Mouse (Mus musculus) neutrophil, adult 83 days (primary cell): ENCODE data around the gene Emc6. TPM values are rescaled to one million over a fixed set of nuclear protein-coding genes. Genes with fewer than 3 reads are reported as not detected.

ENCODE experiments used
- total RNA-seq, 2 experiments: library from RNA; stranded (reverse); gene quantifications; one replicate each; pipeline ENCODE4 v1.2.4; 2023

Emc6 gene
- 10 to 100 TPM; 18.8 to 20.9 TPM for total RNA-seq

GRCm38 (mm10) chr11:73176608-73177508 lies at the start of gene Emc6, which contains the start of gene Tax1bp3:
TSS of gene Emc6 (minus strand) at chr11:73177037.
TSS of gene Tax1bp3 (plus strand) at chr11:73177083.

GRCm38 (mm10) chr11:73199230-73199712 lies 22.4 kb upstream of the Emc6 start, which contains the start of gene Shpk:
TSS of gene Shpk (plus strand) at chr11:73199460.

GRCm38 (mm10) chr11:73198603-73199229 lies 21.9 kb upstream of the Emc6 start, which contains the start of gene Ctns:
TSS of gene Ctns (minus strand) at chr11:73199042.

GRCm38 (mm10) chr11:73159957-73160810 lies 16.7 kb downstream of the Emc6 start, which contains the start of gene P2rx5:
TSS of gene P2rx5 (plus strand) at chr11:73160421.

GRCm38 (mm10) chr11:73137591-73138501 lies 39.0 kb downstream of the Emc6 start, which contains the start of gene Haspin:
TSS of gene Haspin (minus strand) at chr11:73138294.

Other genes starting within 250 kb of the Emc6 start
- gene Atp2a3, start 215.9 kb downstream of the Emc6 start, total RNA-seq, result 100 to 1,000 TPM; 277 to 294 TPM
- gene P2rx1, start 177.9 kb downstream of the Emc6 start, total RNA-seq, result 10 to 100 TPM; 10.9 to 12.9 TPM
- gene Camkk1, start 158.0 kb downstream of the Emc6 start, total RNA-seq, result 1 to 10 TPM; 4.7 to 5.5 TPM
- 10 to 100 TPM; 10.5 to 12.5 TPM for gene Ncbp3, start 129.3 kb downstream of the Emc6 start, total RNA-seq
- gene Itgae, start 86.5 kb downstream of the Emc6 start, total RNA-seq, result not detected
- gene Haspin, start 38.7 kb downstream of the Emc6 start, total RNA-seq, result 10 to 100 TPM; 10.8 to 11.5 TPM
- not detected for gene P2rx5, start 16.6 kb downstream of the Emc6 start, total RNA-seq
- 10 to 100 TPM; 13.7 to 17.6 TPM for gene Tax1bp3, start within 50 bp of the Emc6 start, total RNA-seq
- 10 to 100 TPM; 17.5 to 18.2 TPM for gene Ctns, start 22.0 kb upstream of the Emc6 start, total RNA-seq
- 1 to 10 TPM; 1.3 to 1.8 TPM for gene Shpk, start 22.4 kb upstream of the Emc6 start, total RNA-seq
- gene Trpv1, start 57.3 kb upstream of the Emc6 start, total RNA-seq, result not detected
- not detected for gene Trpv3, start 90.4 kb upstream of the Emc6 start, total RNA-seq
- gene Aspa, start 152.6 kb upstream of the Emc6 start, total RNA-seq, result not detected
- not detected for gene Gm49340, start 152.7 kb upstream of the Emc6 start, total RNA-seq
- gene Spata22, start 152.7 kb upstream of the Emc6 start, total RNA-seq, result not detected
- not detected for gene Olfr20, start 173.7 kb upstream of the Emc6 start, total RNA-seq
- not detected for gene Olfr376, start 194.2 kb upstream of the Emc6 start, total RNA-seq
- not detected for gene Olfr1, start 222.6 kb upstream of the Emc6 start, total RNA-seq